Mouse (Mus musculus) macrophage (primary cell): ENCODE measurements around the gene Slu7. TPM values are rescaled to one million over a fixed set of nuclear protein-coding genes. Genes with fewer than 3 reads are reported as not detected.

Experiments
- H3K27ac ChIP-seq: fragments of 350-480 bp; formaldehyde crosslinking; 2 replicates; pipeline ENCODE4 v1.9.0; 2021
- H3K36me3 ChIP-seq: fragments of 350-480 bp; formaldehyde crosslinking; 2 replicates; pipeline ENCODE4 v1.9.0; 2021; ENCODE audit errors: inconsistent target
- H3K4me3 ChIP-seq: fragments of 350-480 bp; formaldehyde crosslinking; 2 replicates; pipeline ENCODE4 v1.9.0; 2021; ENCODE audit errors: inconsistent target
- H3K79me2 ChIP-seq: fragments of 350-480 bp; formaldehyde crosslinking; 2 replicates; pipeline ENCODE4 v1.9.0; 2021; ENCODE audit errors: inconsistent target
- WGBS: methylation state at CpG from one replicate; pipeline ENCODE4 v1.1.7; 2026; ENCODE audit warnings: inconsistent platforms; ENCODE audit not compliant: missing documents; 5-methylcytosine and 5-hydroxymethylcytosine counted together
- polyA plus RNA-seq: library from polyadenylated mRNA; stranded (reverse); fragments of 250-400 nt; gene quantifications from 3 replicates; pipeline ENCODE4 v1.2.4, GENCODE M21; 2018; ENCODE audit warnings: inconsistent platforms
- total RNA-seq, 78 experiments: library from RNA; depleted of rRNA; stranded (reverse); fragments of 250-400 nt; gene quantifications; 1 replicate in 9 of 78; 2 replicates in 24 of 78; 3 replicates in 43 of 78; 4 replicates in 2 of 78; pipeline ENCODE4 v1.2.4; 2018; ENCODE audit warnings: inconsistent platforms in 56 of 78

Slu7 gene
- total RNA-seq (2018; cell fraction: chromatin; rRNA removed) = 10 to 100 TPM; 26.7 to 65.4 (median 51.5) TPM
- total RNA-seq (2018; cell fraction: cytosol; rRNA removed) = 10 to 100 TPM; 47.2 to 75.5 (median 59.5) TPM
- total RNA-seq (2018; cell fraction: nucleus; rRNA removed) = 10 to 100 TPM; 20.5 to 53.6 (median 36.4) TPM
- polyA plus RNA-seq = 42.4 to 90.8 TPM (median 47.7 TPM) in 3 replicates

- 2% methylated on average over 26 of the region's 38 CpGs for WGBS
- Histone ChIP-seq H3K27ac (peak within 1 kb of the TSS; percentile 42), H3K79me2 (peaks cover 37% of the 10 kb centered on the region), H3K4me3 (peak within 1 kb of the TSS; percentile 87), H3K36me3 (peaks cover 18% of the 10 kb centered on the region; the same call in 1 of the 2 replicates)
Measured at GRCm38 (mm10) chr11:43433254-43434023, at the start of gene Slu7. TSS of gene Slu7 (plus strand) at chr11:43433744.

GRCm38 (mm10) chr11:43385055-43385649, 48.4 kb upstream of the Slu7 start:
- H3K27ac ChIP-seq = peak overlapping the region; percentile 96
- under 1% methylated on average over 18 of the region's 18 CpGs for WGBS
- H3K79me2 ChIP-seq = peaks cover 48% of the 10 kb centered on the region
- peak overlapping the region; percentile 37 for H3K4me3 ChIP-seq
- no peaks in the 10 kb centered on the region for H3K36me3 ChIP-seq

- Histone ChIP-seq H3K27ac (peak overlapping the region; percentile 96), H3K4me3 (peak overlapping the region; percentile 37; the same call in 1 of the 2 replicates), H3K79me2 (peaks cover 42% of the 10 kb centered on the region), H3K36me3 (no peaks in the 10 kb centered on the region)
- 37% methylated on average over 8 of the region's 8 CpGs for WGBS
Measured at GRCm38 (mm10) chr11:43385716-43386115, 47.8 kb upstream of the Slu7 start.

GRCm38 (mm10) chr11:43387004-43387880, 46.3 kb upstream of the Slu7 start:
- Histone ChIP-seq H3K27ac (no peak overlapping the region), H3K4me3 (no peak overlapping the region), H3K79me2 (peaks cover 27% of the 10 kb centered on the region), H3K36me3 (no peaks in the 10 kb centered on the region)
- 91% methylated on average over 14 of the region's 14 CpGs for WGBS

GRCm38 (mm10) chr11:43388122-43389097, 45.1 kb upstream of the Slu7 start:
- Histone ChIP-seq H3K27ac (no peak overlapping the region), H3K36me3 (no peaks in the 10 kb centered on the region), H3K4me3 (no peak overlapping the region), H3K79me2 (peaks cover 15% of the 10 kb centered on the region)
- WGBS = 87% methylated on average over 21 of the region's 21 CpGs

- Histone ChIP-seq H3K79me2 (peaks cover 8% of the 10 kb centered on the region), H3K36me3 (no peaks in the 10 kb centered on the region), H3K27ac (no peak overlapping the region), H3K4me3 (no peak overlapping the region)
- 92% methylated on average over 7 of the region's 7 CpGs for whole genome bisulfite sequencing
Measured at GRCm38 (mm10) chr11:43389118-43389517, 44.4 kb upstream of the Slu7 start.

- 66% methylated on average over 2 of the region's 2 CpGs for WGBS
- H3K27ac ChIP-seq = no peak overlapping the region
- no peaks in the 10 kb centered on the region for H3K79me2 ChIP-seq
- H3K36me3 ChIP-seq = no peaks in the 10 kb centered on the region
- H3K4me3 ChIP-seq = no peak overlapping the region
Measured at GRCm38 (mm10) chr11:43392757-43393156, 40.8 kb upstream of the Slu7 start.

GRCm38 (mm10) chr11:43393325-43393724, 40.2 kb upstream of the Slu7 start:
- no peak overlapping the region for H3K4me3 ChIP-seq
- no peak overlapping the region for H3K27ac ChIP-seq
- WGBS = 94% methylated on average over 4 of the region's 4 CpGs
- no peaks in the 10 kb centered on the region for H3K36me3 ChIP-seq
- no peaks in the 10 kb centered on the region for H3K79me2 ChIP-seq

- 60% methylated on average over 14 of the region's 14 CpGs for WGBS
- Histone ChIP-seq H3K4me3 (no peak overlapping the region), H3K27ac (no peak overlapping the region), H3K36me3 (no peaks in the 10 kb centered on the region), H3K79me2 (no peaks in the 10 kb centered on the region)
Measured at GRCm38 (mm10) chr11:43395073-43395948, 38.2 kb upstream of the Slu7 start.

- 96% methylated on average over 4 of the region's 4 CpGs for WGBS
- Histone ChIP-seq H3K79me2 (no peaks in the 10 kb centered on the region), H3K27ac (no peak overlapping the region), H3K4me3 (no peak overlapping the region), H3K36me3 (no peaks in the 10 kb centered on the region)
Measured at GRCm38 (mm10) chr11:43396246-43396645, 37.3 kb upstream of the Slu7 start.

- no peak overlapping the region for H3K27ac ChIP-seq
Measured at GRCm38 (mm10) chr11:43396672-43397071, 36.9 kb upstream of the Slu7 start.

GRCm38 (mm10) chr11:43399297-43399696, 34.2 kb upstream of the Slu7 start:
- 60% methylated on average over 4 of the region's 4 CpGs for WGBS
- H3K79me2 ChIP-seq = no peaks in the 10 kb centered on the region
- H3K4me3 ChIP-seq = no peak overlapping the region
- no peaks in the 10 kb centered on the region for H3K36me3 ChIP-seq
- H3K27ac ChIP-seq = no peak overlapping the region

More at GRCm38 (mm10) chr11:43396672-43397071, 36.9 kb upstream of the Slu7 start:
- Histone ChIP-seq H3K36me3 (no peaks in the 10 kb centered on the region), H3K4me3 (no peak overlapping the region), H3K79me2 (no peaks in the 10 kb centered on the region)
- 96% methylated on average over 7 of the region's 7 CpGs for WGBS

GRCm38 (mm10) chr11:43400131-43400530, 33.4 kb upstream of the Slu7 start:
- H3K79me2 ChIP-seq = no peaks in the 10 kb centered on the region
- H3K4me3 ChIP-seq = no peak overlapping the region
- H3K27ac ChIP-seq = no peak overlapping the region
- 100% methylated on average over 1 of the region's 1 CpGs for WGBS
- H3K36me3 ChIP-seq = no peaks in the 10 kb centered on the region
